Mouse (Mus musculus): ENCODE measurements around the gene Gast.

DNA sequence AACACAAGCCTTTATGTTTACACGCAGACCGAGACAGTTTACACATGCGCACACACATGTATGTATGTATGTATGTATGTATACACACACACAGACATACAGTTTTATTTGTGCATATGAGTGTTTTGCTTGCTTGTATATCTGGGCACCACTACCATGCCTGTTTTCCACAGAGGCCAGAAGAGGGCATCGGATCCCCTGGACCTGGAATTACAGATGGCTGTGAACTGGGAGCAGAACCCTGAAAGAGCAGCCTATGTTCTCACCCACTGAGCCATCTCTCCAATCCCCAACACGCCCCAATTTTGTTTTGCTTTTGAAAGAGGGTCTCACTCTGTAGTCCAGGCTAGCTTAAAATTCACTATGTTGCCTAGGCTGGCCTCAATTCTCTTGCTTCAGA lies 23.2 kb downstream of the Gast start:
- no peak for TF ChIP-seq CTCF (IDR thresholded peaks at IDR 0.05; ENCODE audit: low read depth)
- no peak for TF ChIP-seq EP300 (IDR thresholded peaks at IDR 0.05; ENCODE audit: low read depth)

Data from heart, postnatal 0 days (tissue).